Mouse (Mus musculus) CH12.LX (cell line): ENCODE results near the gene Pdzrn4. TPM values are rescaled to one million over a fixed set of nuclear protein-coding genes. Genes with fewer than 3 reads are reported as not detected.

Source experiments
- DNase-seq: peaks from one replicate; pipeline ENCODE4 v3.0.0-alpha.2; 2013; ENCODE audit errors: extremely low read depth
- H3K27ac ChIP-seq: 2 replicates; pipeline ENCODE4 v1.5.1; 2012; ENCODE audit warnings: low read depth, mild to moderate bottlenecking, control low read depth, moderate library complexity; ENCODE audit not compliant: insufficient read depth
- H3K27me3 ChIP-seq: replicated peaks from 2 replicates; pipeline ENCODE3; 2012; ENCODE audit warnings: inconsistent platforms
- H3K36me3 ChIP-seq, 2 experiments: replicated peaks in 1 of 2; 2 replicates each; pipeline versions ENCODE3 to v1.6.1; 2012; ENCODE audit warnings: inconsistent platforms in 1 of 2, low read length in 1 of 2, mild to moderate bottlenecking in 1 of 2, mixed read lengths in 1 of 2, moderate library complexity in 1 of 2; ENCODE audit not compliant: control insufficient read depth in 1 of 2, insufficient read depth in 1 of 2
- H3K4me1 ChIP-seq, 2 experiments: 2 replicates each; pipeline ENCODE4 v1.6.1; 2012; ENCODE audit warnings: inconsistent platforms in 1 of 2, moderate library complexity in 1 of 2; ENCODE audit not compliant: insufficient read depth in 2 of 2, control insufficient read depth in 1 of 2
- H3K4me2 ChIP-seq: 2 replicates; pipeline ENCODE4 v1.6.1; 2012; ENCODE audit warnings: low read depth, mild to moderate bottlenecking, control low read depth; ENCODE audit not compliant: poor library complexity, insufficient read depth, severe bottlenecking
- H3K4me3 ChIP-seq, 3 experiments: fragments of 150-350 bp in 1 of 3; sonication (generic) in 1 of 3; replicated peaks in 1 of 3; 2 replicates each; pipeline versions ENCODE3 to v1.5.1; 2011 to 2012; ENCODE audit warnings: low read depth in 2 of 3, low read length in 2 of 3, mild to moderate bottlenecking in 2 of 3, moderate library complexity in 2 of 3, control low read depth in 1 of 3, improper control_type of control experiment in 1 of 3, inconsistent platforms in 1 of 3, mixed read lengths in 1 of 3; ENCODE audit not compliant: poor library complexity in 1 of 3
- H3K79me2 ChIP-seq: replicated peaks from 2 replicates; pipeline ENCODE4 v1.6.1; 2012; ENCODE audit warnings: mild to moderate bottlenecking, moderate library complexity; ENCODE audit not compliant: control insufficient read depth, poor library complexity, insufficient read depth, severe bottlenecking; ENCODE audit errors: extremely low read depth
- H3K9ac ChIP-seq: 2 replicates; pipeline ENCODE4 v1.6.1; 2012; ENCODE audit warnings: low read depth, mild to moderate bottlenecking, control low read depth, moderate library complexity; ENCODE audit not compliant: insufficient read depth
- H3K9me3 ChIP-seq: replicated peaks from 2 replicates; pipeline ENCODE3; 2012; ENCODE audit warnings: low read length, inconsistent platforms, mixed read lengths
- CHD1 ChIP-seq: IDR thresholded peaks from 2 replicates; pipeline ENCODE4 v1.6.1; 2012; ENCODE audit warnings: low read depth, low read length, improper control_type of control experiment, inconsistent platforms
- CTCF ChIP-seq, 2 experiments: IDR thresholded peaks in 1 of 2; conservative IDR thresholded peaks in 1 of 2; 2 replicates each; pipeline ENCODE4 v1.5.1; 2011 to 2012; ENCODE audit warnings: low read depth in 2 of 2, low read length in 2 of 2, improper control_type of control experiment in 1 of 2, inconsistent platforms in 1 of 2, mild to moderate bottlenecking in 1 of 2, moderate library complexity in 1 of 2
- E2F4 ChIP-seq: IDR thresholded peaks from 2 replicates; pipeline ENCODE4 v1.6.1; 2011; ENCODE audit warnings: low read depth, low read length, improper control_type of control experiment; ENCODE audit not compliant: insufficient replicate concordance
- ELF1 ChIP-seq: IDR thresholded peaks from 2 replicates; pipeline ENCODE4 v1.6.1; 2014; ENCODE audit warnings: low read depth, mild to moderate bottlenecking, inconsistent platforms, low read length, improper control_type of control experiment
- GABPA ChIP-seq: IDR thresholded peaks from 2 replicates; pipeline ENCODE4 v1.6.1; 2012; ENCODE audit warnings: low read depth, low read length, improper control_type of control experiment, inconsistent platforms; ENCODE audit not compliant: insufficient replicate concordance
- HCFC1 ChIP-seq: IDR thresholded peaks from 2 replicates; pipeline ENCODE4 v1.6.1; 2012; ENCODE audit warnings: low read depth, mild to moderate bottlenecking, inconsistent platforms, low read length, improper control_type of control experiment
- IRF4 ChIP-seq: IDR thresholded peaks from 2 replicates; pipeline ENCODE4 v1.6.1; 2014; ENCODE audit warnings: low read depth, mild to moderate bottlenecking, inconsistent platforms, low read length, improper control_type of control experiment
- JUN ChIP-seq: IDR thresholded peaks from 2 replicates; pipeline ENCODE4 v1.6.1; 2011; ENCODE audit warnings: low read depth, mild to moderate bottlenecking, low read length, improper control_type of control experiment, moderate library complexity; ENCODE audit not compliant: insufficient read depth
- JUND ChIP-seq: conservative IDR thresholded peaks from 2 replicates; pipeline ENCODE4 v1.6.1; 2011; ENCODE audit warnings: low read depth, low read length, improper control_type of control experiment
- KAT2A ChIP-seq: IDR thresholded peaks from 2 replicates; pipeline ENCODE4 v1.6.1; 2012; ENCODE audit warnings: low read length, improper control_type of control experiment, inconsistent platforms; ENCODE audit not compliant: insufficient replicate concordance
- MAFK ChIP-seq: IDR thresholded peaks from 2 replicates; pipeline ENCODE4 v1.6.1; 2011; ENCODE audit warnings: low read length, improper control_type of control experiment; ENCODE audit not compliant: insufficient replicate concordance
- MYC ChIP-seq: IDR thresholded peaks from 2 replicates; pipeline ENCODE4 v1.6.1; 2011; ENCODE audit warnings: low read depth, mild to moderate bottlenecking, improper control_type of control experiment, low read length
- NELFE ChIP-seq: IDR thresholded peaks from 2 replicates; pipeline ENCODE4 v1.6.1; 2011; ENCODE audit warnings: low read depth, low read length, improper control_type of control experiment
- SMC3 ChIP-seq: IDR thresholded peaks from 2 replicates; pipeline ENCODE4 v1.6.1; 2011; ENCODE audit warnings: low read depth, low read length, improper control_type of control experiment
- TBP ChIP-seq: conservative IDR thresholded peaks from 2 replicates; pipeline ENCODE4 v1.6.1; 2011; ENCODE audit warnings: low read depth, low read length, improper control_type of control experiment
- UBTF ChIP-seq: IDR thresholded peaks from 2 replicates; pipeline ENCODE4 v1.6.1; 2012; ENCODE audit warnings: low read depth, mild to moderate bottlenecking, inconsistent platforms, low read length, improper control_type of control experiment, moderate library complexity
- USF1 ChIP-seq: IDR thresholded peaks from 2 replicates; pipeline ENCODE4 v1.6.1; 2014; ENCODE audit warnings: low read depth, mild to moderate bottlenecking, inconsistent platforms, low read length, improper control_type of control experiment
- ZKSCAN1 ChIP-seq: IDR thresholded peaks from 2 replicates; pipeline ENCODE4 v1.6.1; 2012; ENCODE audit warnings: low read depth, inconsistent platforms, low read length, improper control_type of control experiment, borderline replicate concordance
- ZNF384 ChIP-seq: IDR thresholded peaks from 2 replicates; pipeline ENCODE4 v1.6.1; 2012; ENCODE audit warnings: low read depth, low read length, improper control_type of control experiment, inconsistent platforms
- dilution Hi-C: fragments of 300-500 bp; cut with MboI; formaldehyde crosslinking; loops from 2 replicates; pipeline ENCODE4 v1.14.3; 2020; ENCODE audit warnings: low sequenced_read_pairs; ENCODE audit not compliant: extremely low pct_unique_long_range_greater_than_20kb, extremely low pct_ligation_motif_present
- in situ Hi-C: fragments of 300-500 bp; cut with MboI; formaldehyde crosslinking; loops from 3 replicates; pipeline ENCODE4 v1.14.3; 2019; ENCODE audit warnings: low sequenced_read_pairs, low pct_ligation_motif_present, low pct_unique_long_range_greater_than_20kb, mixed read lengths
- polyA plus RNA-seq: library from polyadenylated mRNA; unstranded; fragments of >175 nt; gene quantifications from 2 replicates; pipeline ENCODE4 v1.2.1, GENCODE M21; 2012; ENCODE audit warnings: low read depth; ENCODE audit not compliant: insufficient read length
- total RNA-seq, 2 experiments: library from RNA; depleted of rRNA; stranded (reverse); fragments of 300-350 nt in 1 of 2; fragments of >200 nt in 1 of 2; gene quantifications; 2 replicates each; pipeline ENCODE4 v1.2.3; 2012 to 2014

Gene Pdzrn4
- total and polyA plus RNA-seq, 3 experiments: not detected

DNA sequence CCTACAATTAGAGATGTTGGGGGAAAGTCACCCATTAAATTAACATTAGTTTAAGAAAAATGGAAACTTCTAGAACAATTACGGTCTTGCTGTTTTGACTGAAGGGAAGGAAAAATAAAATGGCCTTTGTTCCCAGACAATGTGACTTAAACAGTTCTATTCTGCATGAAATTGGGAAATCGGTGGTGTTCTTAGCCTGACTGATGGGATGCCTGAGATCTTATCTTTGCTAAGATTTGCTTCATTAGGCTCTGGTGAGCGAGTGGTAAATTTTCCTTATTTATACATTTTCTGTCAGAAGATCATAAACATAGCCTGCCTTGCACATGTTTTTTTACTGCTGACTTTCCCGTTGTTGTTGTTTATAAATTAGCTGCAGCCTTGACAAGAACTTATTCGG is 225.6 kb downstream of the Pdzrn4 start:
- Histone ChIP-seq H3K27ac (no peak overlapping the region), H3K4me2 (no peak overlapping the region), H3K9me3 (peaks cover 67% of the 10 kb centered on the region), H3K4me1 (no peaks in the 10 kb centered on the region), H3K79me2 (no peaks in the 10 kb centered on the region), H3K9ac (no peak overlapping the region), H3K27me3 (no peaks in the 10 kb centered on the region), H3K36me3 (no peaks in the 10 kb centered on the region), H3K4me3 (no peak overlapping the region)
- dilution Hi-C loops: no loop called here
- in situ Hi-C loops: no loop called here
- TF ChIP-seq CTCF (conservative IDR thresholded peaks at IDR 0.05 in 1 of 2, IDR thresholded peaks at IDR 0.05 in 1 of 2; ENCODE audit: low read depth in 2 of 2, low read length in 2 of 2) (no peak), HCFC1 (no peak)
- DNase-seq: no peak

DNA sequence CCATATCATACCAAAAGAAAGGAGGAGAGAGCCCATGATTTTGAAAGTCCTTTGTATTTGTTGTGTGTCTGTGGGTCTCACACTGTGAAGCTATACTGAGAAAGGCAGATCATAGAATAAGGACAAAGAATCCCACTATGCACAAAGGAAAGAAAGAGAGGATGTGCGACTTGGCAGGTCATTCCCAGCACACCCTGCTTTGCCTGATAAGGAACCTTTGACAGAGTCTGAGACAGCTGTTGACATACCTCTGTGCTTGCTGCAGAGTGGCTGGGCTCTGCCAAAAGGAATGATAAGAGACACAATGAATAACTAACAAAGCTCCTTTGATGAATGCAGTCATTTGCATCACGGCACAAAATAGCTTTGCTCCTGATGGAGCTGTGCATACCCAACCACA is 232.5 kb downstream of the Pdzrn4 start:
- dilution Hi-C loops (no loop called here), in situ Hi-C loops (no loop called here)
- no peak overlapping the region for H3K4me2 ChIP-seq
- H3K9me3 ChIP-seq: peaks cover 71% of the 10 kb centered on the region
- no peak overlapping the region for H3K4me3 ChIP-seq
- no peaks in the 10 kb centered on the region for H3K27me3 ChIP-seq
- no peak for TF ChIP-seq NELFE
- no peak for TF ChIP-seq UBTF
- TF ChIP-seq JUN: no peak
- TF ChIP-seq ELF1: no peak
- H3K27ac ChIP-seq: no peak overlapping the region
- no peaks in the 10 kb centered on the region for H3K36me3 ChIP-seq
- no peaks in the 10 kb centered on the region for H3K79me2 ChIP-seq
- no peaks in the 10 kb centered on the region for H3K4me1 ChIP-seq
- no peak overlapping the region for H3K9ac ChIP-seq
- DNase-seq: no peak

GRCm38 (mm10) chr15:92634044-92634610 is 237.4 kb downstream of the Pdzrn4 start:
- no peak for TF ChIP-seq JUN
- no peak for TF ChIP-seq CTCF (conservative IDR thresholded peaks at IDR 0.05 in 1 of 2, IDR thresholded peaks at IDR 0.05 in 1 of 2; ENCODE audit: low read depth in 2 of 2, low read length in 2 of 2)
- no peak for TF ChIP-seq TBP
- TF ChIP-seq MYC: no peak
- no peak for TF ChIP-seq UBTF
- TF ChIP-seq CHD1: no peak
- TF ChIP-seq JUND: no peak
- TF ChIP-seq SMC3: no peak
- no peak for TF ChIP-seq MAFK
- TF ChIP-seq ELF1: no peak
- TF ChIP-seq USF1: no peak
- TF ChIP-seq ZNF384: no peak
- TF ChIP-seq KAT2A: no peak
- no peak for TF ChIP-seq GABPA
- TF ChIP-seq ZKSCAN1: no peak
- TF ChIP-seq E2F4: no peak
- no peak for TF ChIP-seq IRF4
- H3K27ac ChIP-seq: no peak overlapping the region
- H3K9me3 ChIP-seq: peaks cover 73% of the 10 kb centered on the region
- H3K36me3 ChIP-seq: no peaks in the 10 kb centered on the region
- no peaks in the 10 kb centered on the region for H3K79me2 ChIP-seq
- no peaks in the 10 kb centered on the region for H3K4me1 ChIP-seq
- DNase-seq: no peak
- no peak overlapping the region for H3K4me3 ChIP-seq
- no peak overlapping the region for H3K9ac ChIP-seq
- no peaks in the 10 kb centered on the region for H3K27me3 ChIP-seq
- in situ Hi-C loops (no loop called here), dilution Hi-C loops (no loop called here)
- H3K4me2 ChIP-seq: no peak overlapping the region
